Mouse (Mus musculus): ENCODE measurements around the gene Gm49383.
"Not testable (repeated sequence)": the region's sequence is repeated elsewhere in the genome, so short reads cannot be mapped to it uniquely, and the experiment has no call there.

Gene Gm49383

GRCm38 (mm10) chr12:69163586-69163985 lies 33.3 kb downstream of the Gm49383 start:
- not testable (repeated sequence) for DNase-seq

- not testable (repeated sequence) for DNase-seq
Measured at GRCm38 (mm10) chr12:69160677-69161076, 36.2 kb downstream of the Gm49383 start.

- DNase-seq = no peak
Measured at GRCm38 (mm10) chr12:69159578-69159940, 37.3 kb downstream of the Gm49383 start.

GRCm38 (mm10) chr12:69158765-69159577 lies 37.9 kb downstream of the Gm49383 start, which contains the start of gene Rps29:
Gene Rps29, minus strand, starts transcription at chr12:69159186.
- DNase-seq = peak; percentile 98

GRCm38 (mm10) chr12:69158366-69158764 lies 38.5 kb downstream of the Gm49383 start:
- no peak for DNase-seq

- DNase-seq = no peak
Measured at GRCm38 (mm10) chr12:69157107-69157506, 39.8 kb downstream of the Gm49383 start.

- no peak for DNase-seq
Measured at GRCm38 (mm10) chr12:69156436-69156835, 40.5 kb downstream of the Gm49383 start.

GRCm38 (mm10) chr12:69155923-69156322 lies 41.0 kb downstream of the Gm49383 start:
- DNase-seq = no peak

- no peak for DNase-seq
Measured at GRCm38 (mm10) chr12:69150049-69150448, 46.9 kb downstream of the Gm49383 start.

- no peak for DNase-seq
Measured at GRCm38 (mm10) chr12:69147166-69147735, 49.7 kb downstream of the Gm49383 start.

- no peak for DNase-seq
Measured at GRCm38 (mm10) chr12:69143460-69143859, 53.4 kb downstream of the Gm49383 start.

GRCm38 (mm10) chr12:69139841-69140240 lies 57.1 kb downstream of the Gm49383 start:
- no peak for DNase-seq

GRCm38 (mm10) chr12:69139201-69139600 lies 57.7 kb downstream of the Gm49383 start:
- DNase-seq = no peak

All from right cerebral cortex, adult 18-20 months (tissue).